13 mouse cellular contexts compared by ENCODE assay signal in the genomic region with DNA sequence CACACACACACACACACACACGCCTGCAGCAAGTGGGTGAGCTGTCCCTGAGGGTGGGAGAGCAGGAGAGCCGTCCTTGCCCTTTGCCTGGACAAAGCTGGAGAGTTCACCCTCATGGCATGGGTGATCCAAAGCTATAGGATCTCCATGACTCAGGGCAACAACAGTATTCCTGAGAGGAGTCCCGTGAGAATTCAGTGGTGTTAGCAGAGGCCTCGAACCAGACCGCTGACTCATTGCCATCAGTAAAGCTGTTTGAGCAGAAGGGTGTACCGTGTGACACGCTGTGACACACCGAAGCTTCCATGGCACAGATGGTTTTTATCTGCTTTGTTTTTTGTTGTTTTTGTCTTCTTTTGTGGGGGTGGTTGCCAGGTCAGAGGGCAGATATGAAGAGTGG.
"Had no signal": no experiment of that assay in that cellular context is flagged by ENCODE, and none has a peak within 500 bp of the region (broad histone marks: within the 10 kb centered on the region; RNA-seq: fewer than 3 reads in every experiment).

No protein-coding gene starts in this region.

- H3K4me3 ChIP-seq: left cerebral cortex, adult 2 months; limb, embryonic 10.5 days; liver, embryonic 15.5 days; midbrain, embryonic 10.5 days; neural tube, embryonic 15.5 days had no signal

- ATAC-seq: lung, postnatal 0 days had no signal

- H3K9ac ChIP-seq: liver, embryonic 15.5 days; neural tube, embryonic 15.5 days had no signal

- DNase-seq: kidney, adult 8-10 months; kidney, postnatal 25 days; lung, adult 2 months; lung, postnatal 4 days; thymus, postnatal 14 days had no signal

- H3K4me1 ChIP-seq: liver, embryonic 15.5 days had no signal

- H3K27me3 ChIP-seq: liver, embryonic 15.5 days; neural tube, embryonic 15.5 days had no signal

- H3K27ac ChIP-seq: left cerebral cortex, adult 2 months; limb, embryonic 10.5 days; liver, embryonic 15.5 days; midbrain, embryonic 10.5 days; neural tube, embryonic 15.5 days; stomach, postnatal 0 days had no signal

- H3K9me3 ChIP-seq: limb, embryonic 10.5 days; liver, embryonic 15.5 days; midbrain, embryonic 10.5 days; neural tube, embryonic 15.5 days had no signal

- H3K36me3 ChIP-seq: limb, embryonic 10.5 days; liver, embryonic 15.5 days; midbrain, embryonic 10.5 days; neural tube, embryonic 15.5 days had no signal

- H3K4me2 ChIP-seq: liver, embryonic 11.5 days; liver, embryonic 15.5 days; neural tube, embryonic 15.5 days had no signal
